Mouse (Mus musculus) G1E (cell line): ENCODE measurements around the gene Psma4. TPM values are rescaled to one million over a fixed set of nuclear protein-coding genes. Genes with fewer than 3 reads are reported as not detected.

Source experiments
- ATAC-seq: 2 replicates; pipeline ENCODE4 v1.8.0; 2016; ENCODE audit warnings: mild to moderate bottlenecking; ENCODE audit not compliant: insufficient number of reproducible peaks, poor library complexity, low FRiP score, severe bottlenecking; ENCODE audit errors: extremely low read depth
- DNase-seq: peaks from one replicate; pipeline ENCODE4 v3.0.0; 2012; ENCODE audit warnings: low spot score
- H3K27me3 ChIP-seq: 2 replicates; pipeline ENCODE4 v1.6.1; 2012; ENCODE audit warnings: mild to moderate bottlenecking, low read length, inconsistent platforms; ENCODE audit not compliant: insufficient read depth
- H3K36me3 ChIP-seq: replicated peaks from 2 replicates; pipeline ENCODE3; 2012; ENCODE audit warnings: mild to moderate bottlenecking, inconsistent platforms
- H3K4me1 ChIP-seq: 2 replicates; pipeline ENCODE4 v1.6.1; 2012; ENCODE audit warnings: low read depth, low read length, inconsistent platforms, mixed read lengths; ENCODE audit not compliant: insufficient read depth
- H3K4me3 ChIP-seq: 2 replicates; pipeline ENCODE4 v1.5.1; 2012; ENCODE audit warnings: low read depth, mild to moderate bottlenecking, inconsistent platforms, low read length, moderate library complexity, mixed read lengths
- H3K9me3 ChIP-seq: replicated peaks from 2 replicates; pipeline ENCODE4 v1.6.1; 2012; ENCODE audit warnings: inconsistent platforms
- CTCF ChIP-seq: IDR thresholded peaks from 2 replicates; pipeline ENCODE4 v1.5.1; 2012; ENCODE audit warnings: low read depth, low read length, inconsistent platforms, mixed read lengths
- GATA1 ChIP-seq: IDR thresholded peaks from 2 replicates; pipeline ENCODE4 v1.6.1; 2012; ENCODE audit warnings: borderline replicate concordance, low read length, inconsistent platforms, mixed read lengths
- GATA2 ChIP-seq: IDR thresholded peaks from 2 replicates; pipeline ENCODE4 v1.6.1; 2012; ENCODE audit warnings: low read depth, low read length, inconsistent platforms, borderline replicate concordance
- POLR2AphosphoS5 ChIP-seq: IDR thresholded peaks from 2 replicates; pipeline ENCODE4 v1.6.1; 2012; ENCODE audit warnings: low read depth, low read length, inconsistent platforms; ENCODE audit not compliant: insufficient replicate concordance
- TAL1 ChIP-seq: conservative IDR thresholded peaks from 2 replicates; pipeline ENCODE4 v1.6.1; 2012; ENCODE audit warnings: low read depth, low read length, inconsistent platforms, mixed read lengths
- polyA plus RNA-seq: library from polyadenylated mRNA; stranded (reverse); fragments of >175 nt; gene quantifications from 2 replicates; pipeline ENCODE4 v1.2.3, GENCODE M21; 2012
- total RNA-seq, 2 experiments: library from RNA; stranded (forward) in 1 of 2; stranded (reverse) in 1 of 2; fragments of 200-1000 nt in 1 of 2; fragments of >200 nt in 1 of 2; fragmentation: Nextera tagmentation in 1 of 2; gene quantifications; 2 replicates each; pipeline ENCODE4 v1.2.3; 2014 to 2017

Psma4 gene
- total RNA-seq (2014; fragmentation: Nextera tagmentation) (203 and 219 TPM in 2 replicates), total RNA-seq (2017) (293 and 307 TPM in 2 replicates), polyA plus RNA-seq (12.3 and 15.5 TPM in 2 replicates)

GRCm38 (mm10) chr9:54950575-54951321 is at the start of gene Psma4, which contains the start of gene AY074887:
Psma4 (plus strand) TSS chr9:54950790.
AY074887 (minus strand) TSS chr9:54950998.
- ATAC-seq = peak; percentile 100
- Histone ChIP-seq H3K4me3 (peak within 1 kb of the TSS; percentile 87), H3K9me3 (no peaks in the 10 kb centered on the region), H3K4me1 (peaks cover 41% of the 10 kb centered on the region), H3K27me3 (peaks cover 17% of the 10 kb centered on the region), H3K36me3 (peaks cover 35% of the 10 kb centered on the region)
- TF ChIP-seq GATA1 = no peak
- TF ChIP-seq POLR2AphosphoS5 = no peak
- no peak for TF ChIP-seq TAL1
- TF ChIP-seq GATA2 = no peak
- no peak for TF ChIP-seq CTCF
- peak; percentile 87 for DNase-seq

GRCm38 (mm10) chr9:54909446-54909845 is 41.1 kb upstream of the Psma4 start:
- no peak for ATAC-seq
- no peak for DNase-seq
- Histone ChIP-seq H3K4me3 (no peak overlapping the region), H3K36me3 (peaks cover 62% of the 10 kb centered on the region), H3K27me3 (no peaks in the 10 kb centered on the region), H3K9me3 (no peaks in the 10 kb centered on the region), H3K4me1 (no peaks in the 10 kb centered on the region)
- TF ChIP-seq POLR2AphosphoS5 (no peak), CTCF (no peak), GATA1 (no peak), TAL1 (no peak), GATA2 (no peak)

GRCm38 (mm10) chr9:54915576-54915975 is 35.0 kb upstream of the Psma4 start:
- Histone ChIP-seq H3K27me3 (peaks cover 20% of the 10 kb centered on the region), H3K36me3 (peaks cover 14% of the 10 kb centered on the region), H3K4me1 (no peaks in the 10 kb centered on the region), H3K9me3 (peaks cover 8% of the 10 kb centered on the region), H3K4me3 (no peak overlapping the region)
- TF ChIP-seq CTCF (no peak), GATA2 (no peak), POLR2AphosphoS5 (no peak), TAL1 (no peak), GATA1 (no peak)
- ATAC-seq (no peak), DNase-seq (no peak)

- no peak overlapping the region for H3K4me3 ChIP-seq
- no peaks in the 10 kb centered on the region for H3K4me1 ChIP-seq
- no peak for TF ChIP-seq CTCF
- no peak for TF ChIP-seq POLR2AphosphoS5
- no peak for TF ChIP-seq TAL1
- TF ChIP-seq GATA2 = no peak
- TF ChIP-seq GATA1 = no peak
- DNase-seq = no peak
- peaks cover 8% of the 10 kb centered on the region for H3K9me3 ChIP-seq
- ATAC-seq = no peak
- H3K27me3 ChIP-seq = peaks cover 21% of the 10 kb centered on the region
- peaks cover 11% of the 10 kb centered on the region for H3K36me3 ChIP-seq
Observed at GRCm38 (mm10) chr9:54916401-54916800, 34.2 kb upstream of the Psma4 start.

- no peak for DNase-seq
- H3K36me3 ChIP-seq = peaks cover 5% of the 10 kb centered on the region
Observed at GRCm38 (mm10) chr9:54917010-54917677, 33.4 kb upstream of the Psma4 start, which contains the start of gene Hykk. Hykk (plus strand) TSS chr9:54917283.

GRCm38 (mm10) chr9:54918191-54918590 is 32.4 kb upstream of the Psma4 start:
- Histone ChIP-seq H3K9me3 (peaks cover 8% of the 10 kb centered on the region), H3K36me3 (peaks cover 1% of the 10 kb centered on the region), H3K27me3 (peaks cover 21% of the 10 kb centered on the region), H3K4me3 (no peak overlapping the region), H3K4me1 (no peaks in the 10 kb centered on the region)
- no peak for ATAC-seq
- DNase-seq = no peak
- TF ChIP-seq GATA2 (no peak), TAL1 (no peak), GATA1 (no peak), CTCF (no peak), POLR2AphosphoS5 (no peak)

More at GRCm38 (mm10) chr9:54917010-54917677, 33.4 kb upstream of the Psma4 start, which contains the start of gene Hykk:
- Histone ChIP-seq H3K27me3 (peaks cover 21% of the 10 kb centered on the region), H3K4me1 (no peaks in the 10 kb centered on the region), H3K9me3 (peaks cover 8% of the 10 kb centered on the region), H3K4me3 (no peak within 1 kb of the TSS)
- TF ChIP-seq GATA2 (no peak), TAL1 (no peak), GATA1 (no peak)
- ATAC-seq = no peak
